Mouse (Mus musculus): ENCODE measurements around the gene Ccdc88a.

The Ccdc88a gene

DNA sequence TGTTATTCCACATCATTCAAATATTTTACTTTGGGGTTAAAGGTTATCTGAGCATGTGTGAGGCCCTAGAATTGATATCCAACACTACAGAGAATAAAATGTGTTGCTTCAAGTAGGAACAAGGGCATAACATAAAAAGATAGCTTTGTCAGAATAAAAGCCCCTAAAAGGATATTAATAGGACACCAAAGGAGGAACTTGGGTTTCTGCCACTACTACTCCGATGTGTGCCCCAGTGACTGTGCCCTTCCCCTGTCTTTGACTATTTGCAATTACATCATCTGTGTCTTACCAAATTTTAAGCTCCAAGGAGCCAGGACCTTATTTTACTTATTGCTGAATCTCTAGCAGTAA, 175.9 kb downstream of the Ccdc88a start:
- DNase-seq = no peak
